Mouse (Mus musculus) G1E (cell line): ENCODE data around the gene Cep112. TPM values are rescaled to one million over a fixed set of nuclear protein-coding genes. Genes with fewer than 3 reads are reported as not detected.

Source experiments
- ATAC-seq: 2 replicates; pipeline ENCODE4 v1.8.0; 2016; ENCODE audit warnings: mild to moderate bottlenecking; ENCODE audit not compliant: insufficient number of reproducible peaks, poor library complexity, low FRiP score, severe bottlenecking; ENCODE audit errors: extremely low read depth
- DNase-seq: peaks from one replicate; pipeline ENCODE4 v3.0.0; 2012; ENCODE audit warnings: low spot score
- H3K27me3 ChIP-seq: 2 replicates; pipeline ENCODE4 v1.6.1; 2012; ENCODE audit warnings: mild to moderate bottlenecking, low read length, inconsistent platforms; ENCODE audit not compliant: insufficient read depth
- H3K36me3 ChIP-seq: replicated peaks from 2 replicates; pipeline ENCODE3; 2012; ENCODE audit warnings: mild to moderate bottlenecking, inconsistent platforms
- H3K4me1 ChIP-seq: 2 replicates; pipeline ENCODE4 v1.6.1; 2012; ENCODE audit warnings: low read depth, low read length, inconsistent platforms, mixed read lengths; ENCODE audit not compliant: insufficient read depth
- H3K4me3 ChIP-seq: 2 replicates; pipeline ENCODE4 v1.5.1; 2012; ENCODE audit warnings: low read depth, mild to moderate bottlenecking, inconsistent platforms, low read length, moderate library complexity, mixed read lengths
- H3K9me3 ChIP-seq: replicated peaks from 2 replicates; pipeline ENCODE4 v1.6.1; 2012; ENCODE audit warnings: inconsistent platforms
- CTCF ChIP-seq: IDR thresholded peaks from 2 replicates; pipeline ENCODE4 v1.5.1; 2012; ENCODE audit warnings: low read depth, low read length, inconsistent platforms, mixed read lengths
- GATA1 ChIP-seq: IDR thresholded peaks from 2 replicates; pipeline ENCODE4 v1.6.1; 2012; ENCODE audit warnings: borderline replicate concordance, low read length, inconsistent platforms, mixed read lengths
- GATA2 ChIP-seq: IDR thresholded peaks from 2 replicates; pipeline ENCODE4 v1.6.1; 2012; ENCODE audit warnings: low read depth, low read length, inconsistent platforms, borderline replicate concordance
- POLR2AphosphoS5 ChIP-seq: IDR thresholded peaks from 2 replicates; pipeline ENCODE4 v1.6.1; 2012; ENCODE audit warnings: low read depth, low read length, inconsistent platforms; ENCODE audit not compliant: insufficient replicate concordance
- TAL1 ChIP-seq: conservative IDR thresholded peaks from 2 replicates; pipeline ENCODE4 v1.6.1; 2012; ENCODE audit warnings: low read depth, low read length, inconsistent platforms, mixed read lengths
- polyA plus RNA-seq: library from polyadenylated mRNA; stranded (reverse); fragments of >175 nt; gene quantifications from 2 replicates; pipeline ENCODE4 v1.2.3, GENCODE M21; 2012
- total RNA-seq, 2 experiments: library from RNA; stranded (forward) in 1 of 2; stranded (reverse) in 1 of 2; fragments of 200-1000 nt in 1 of 2; fragments of >200 nt in 1 of 2; fragmentation: Nextera tagmentation in 1 of 2; gene quantifications; 2 replicates each; pipeline ENCODE4 v1.2.3; 2014 to 2017

The Cep112 gene
- total and polyA plus RNA-seq, 3 experiments, result 0.22 TPM; not detected in 2

DNA sequence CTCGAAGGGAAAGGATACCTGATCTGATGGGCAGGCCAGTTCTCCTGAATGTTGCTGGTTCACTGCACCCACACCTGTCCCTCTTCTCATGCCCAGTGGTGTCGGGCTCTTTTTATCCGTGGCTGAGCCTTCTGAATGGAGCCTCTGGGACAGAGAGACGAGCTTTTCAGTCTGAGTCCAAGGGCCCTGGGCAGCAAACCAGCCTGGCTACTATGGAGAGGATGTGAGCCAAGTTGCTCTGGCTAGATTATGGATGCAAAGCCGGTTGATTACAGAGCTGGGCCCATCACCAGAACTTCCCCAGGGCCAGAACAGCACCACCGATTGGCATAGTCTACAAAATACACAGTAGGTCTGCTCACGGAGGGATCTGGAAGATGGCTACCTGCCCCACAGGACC, 476.7 kb downstream of the Cep112 start:
- no peaks in the 10 kb centered on the region for H3K4me1 ChIP-seq
- H3K4me3 ChIP-seq, result no peak overlapping the region
- ATAC-seq, result no peak
- H3K36me3 ChIP-seq, result no peaks in the 10 kb centered on the region
- no peaks in the 10 kb centered on the region for H3K27me3 ChIP-seq
- TF ChIP-seq GATA1, result no peak
- no peak for TF ChIP-seq TAL1
- no peak for TF ChIP-seq POLR2AphosphoS5
- no peak for TF ChIP-seq GATA2
- no peak for TF ChIP-seq CTCF
- DNase-seq, result no peak
- peaks cover 87% of the 10 kb centered on the region for H3K9me3 ChIP-seq

DNA sequence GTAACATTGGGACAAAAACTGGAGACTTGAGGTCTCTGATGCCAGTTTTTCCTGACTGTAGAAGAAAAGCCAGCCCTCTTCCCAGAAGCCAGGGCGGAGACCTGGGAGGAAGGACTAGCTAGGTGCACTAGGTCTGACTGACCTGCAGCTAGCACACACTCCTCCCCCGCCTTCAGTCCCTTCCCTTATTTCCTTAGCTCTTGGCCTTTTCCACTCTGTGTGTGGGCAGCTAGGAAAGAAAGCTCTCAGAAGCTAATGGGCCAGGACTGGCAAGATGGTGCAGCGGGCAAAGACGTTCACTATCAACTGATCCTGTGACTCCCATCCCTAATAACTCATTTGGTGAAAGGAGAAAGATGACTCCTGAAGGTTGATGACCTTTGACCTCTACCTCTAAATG, 477.3 kb downstream of the Cep112 start:
- DNase-seq (no peak), ATAC-seq (no peak)
- TF ChIP-seq GATA2, result no peak
- no peak for TF ChIP-seq CTCF
- no peak for TF ChIP-seq POLR2AphosphoS5
- TF ChIP-seq TAL1, result no peak
- TF ChIP-seq GATA1, result no peak
- H3K4me3 ChIP-seq, result no peak overlapping the region
- no peaks in the 10 kb centered on the region for H3K36me3 ChIP-seq
- peaks cover 87% of the 10 kb centered on the region for H3K9me3 ChIP-seq
- no peaks in the 10 kb centered on the region for H3K27me3 ChIP-seq
- no peaks in the 10 kb centered on the region for H3K4me1 ChIP-seq

DNA sequence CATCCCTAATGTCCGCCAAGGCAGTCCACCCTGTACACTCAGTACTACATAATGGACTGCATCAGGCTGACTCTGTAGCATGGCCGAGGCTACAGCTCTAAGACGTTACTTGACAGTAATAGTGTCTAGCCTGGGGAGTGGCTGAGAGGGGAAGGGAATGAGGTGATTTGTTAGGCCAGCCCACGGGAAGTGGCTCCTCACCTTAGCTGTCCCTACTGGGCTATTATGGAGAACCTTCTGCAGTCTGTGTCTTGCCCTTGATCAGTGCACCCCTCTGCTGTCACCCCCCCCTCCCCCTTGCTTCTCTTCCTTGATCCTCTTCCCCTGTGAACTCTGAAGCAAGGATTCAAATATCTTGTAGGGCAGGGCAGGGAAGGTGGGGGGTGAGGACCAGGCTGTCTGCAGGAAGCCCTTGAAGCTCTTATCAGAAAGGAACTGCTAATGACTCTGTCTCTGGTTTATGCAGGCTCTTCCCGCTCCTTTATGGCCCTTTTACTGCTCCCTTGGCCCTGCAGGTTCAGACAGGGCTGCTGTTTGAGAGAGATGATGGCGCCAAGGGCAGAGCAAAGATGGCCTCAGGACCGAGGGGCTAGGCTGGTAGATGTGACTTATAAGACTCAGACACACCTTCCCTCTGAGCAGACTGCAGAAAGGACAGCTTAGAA, 481.7 kb downstream of the Cep112 start:
- no peak overlapping the region for H3K4me3 ChIP-seq
- H3K27me3 ChIP-seq, result no peaks in the 10 kb centered on the region
- no peaks in the 10 kb centered on the region for H3K4me1 ChIP-seq
- H3K9me3 ChIP-seq, result peaks cover 86% of the 10 kb centered on the region
- no peak for TF ChIP-seq POLR2AphosphoS5
- TF ChIP-seq GATA2, result no peak
- TF ChIP-seq GATA1, result no peak
- TF ChIP-seq TAL1, result no peak
- no peak for TF ChIP-seq CTCF
- no peak for DNase-seq
- H3K36me3 ChIP-seq, result no peaks in the 10 kb centered on the region
- ATAC-seq, result no peak

DNA sequence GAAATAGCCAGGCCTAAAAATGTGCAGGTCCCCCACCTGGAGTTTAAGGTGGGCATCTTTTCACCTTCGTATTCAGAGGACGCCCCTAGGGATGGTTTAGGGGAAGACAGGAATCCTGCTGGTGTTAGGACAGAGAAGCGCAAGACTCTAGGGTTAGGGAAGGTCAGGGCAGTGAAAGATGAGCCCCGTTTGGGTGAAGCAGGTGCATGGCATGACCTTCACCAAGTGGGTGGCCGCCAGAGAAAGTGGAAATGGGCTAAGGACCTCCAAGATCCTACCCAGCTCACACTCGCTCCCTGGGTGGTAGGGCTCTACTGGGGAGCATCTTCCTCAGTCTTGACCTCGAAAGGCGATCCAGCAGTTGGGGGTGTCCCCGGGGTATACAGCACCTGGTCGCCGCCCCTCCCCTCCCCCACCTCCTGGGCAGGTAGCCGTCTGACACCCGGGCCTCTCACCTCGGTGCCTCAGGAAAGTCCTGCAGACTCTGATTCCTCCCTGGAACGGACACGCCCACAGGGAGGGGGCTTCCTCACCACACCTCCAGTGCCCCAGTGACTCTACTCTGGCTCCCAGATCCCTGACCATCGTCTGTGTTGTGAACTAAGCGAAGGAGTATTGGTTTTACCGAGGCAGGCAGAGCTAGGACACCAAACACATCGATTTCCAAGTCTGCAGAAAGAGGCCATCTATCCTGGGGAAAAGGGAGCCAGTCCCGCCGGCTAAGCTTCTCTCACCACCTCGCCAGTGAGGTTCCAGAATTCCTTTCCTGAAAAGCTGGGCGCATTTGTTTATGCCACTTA, 484.6 kb downstream of the Cep112 start:
- DNase-seq, result no peak
- Histone ChIP-seq H3K36me3 (no peaks in the 10 kb centered on the region), H3K4me1 (no peaks in the 10 kb centered on the region), H3K4me3 (no peak overlapping the region; the same call in 1 of the 2 replicates), H3K9me3 (peaks cover 86% of the 10 kb centered on the region), H3K27me3 (no peaks in the 10 kb centered on the region)
- TF ChIP-seq GATA2 (no peak), CTCF (no peak), POLR2AphosphoS5 (no peak), GATA1 (no peak), TAL1 (no peak)
- no peak for ATAC-seq

Other genes with a start within 250 kb of the Cep112 start
- gene Apoh, start 81.8 kb upstream of the Cep112 start, total RNA-seq (2014; fragmentation: Nextera tagmentation), result not detected in 2 replicates
- gene Apoh, start 81.8 kb upstream of the Cep112 start, total RNA-seq (2017), result not detected in 2 replicates
- not detected in 2 replicates for gene Apoh, start 81.8 kb upstream of the Cep112 start, polyA plus RNA-seq
- gene Prkca, start 81.3 kb upstream of the Cep112 start, total RNA-seq (2014; fragmentation: Nextera tagmentation), result not detected in 2 replicates
- gene Prkca, start 81.3 kb upstream of the Cep112 start, total RNA-seq (2017), result 0.06 and 0.11 TPM in 2 replicates
- not detected in 2 replicates for gene Prkca, start 81.3 kb upstream of the Cep112 start, polyA plus RNA-seq